Mouse (Mus musculus) embryo, embryonic 10.5 days (tissue): ENCODE measurements at regions not wholly inside any gene's neighbourhood (a gene's known extent, or its start where the extent isn't known, plus 50 kb on each side); places are given as distances from the start of the nearest gene placed in this dataset.

Source experiments
- DNase-seq: peaks from one replicate; pipeline ENCODE4 v3.0.0-alpha.2; 2015; ENCODE audit warnings: low spot score

DNA sequence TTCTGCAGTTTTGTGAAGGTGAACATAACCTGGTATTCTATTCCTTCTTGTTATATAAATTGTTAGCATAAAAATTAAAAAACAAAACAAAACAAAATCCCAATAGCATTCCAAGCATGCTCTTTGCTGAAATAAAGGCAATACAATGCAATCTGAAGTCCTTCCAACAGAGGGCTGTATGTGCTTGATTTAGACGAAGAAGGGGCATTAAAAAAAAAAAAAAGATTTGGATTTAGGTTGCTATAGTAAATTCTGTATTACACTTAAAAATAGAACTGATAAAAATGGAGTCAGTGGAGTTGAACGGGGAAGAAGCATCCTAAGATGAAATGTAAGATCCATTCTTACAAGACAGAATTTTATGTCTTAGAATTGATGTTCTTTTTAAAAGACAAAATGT, 810.6 kb upstream of the Gm5150 start:
- peak; percentile 31 for DNase-seq

DNA sequence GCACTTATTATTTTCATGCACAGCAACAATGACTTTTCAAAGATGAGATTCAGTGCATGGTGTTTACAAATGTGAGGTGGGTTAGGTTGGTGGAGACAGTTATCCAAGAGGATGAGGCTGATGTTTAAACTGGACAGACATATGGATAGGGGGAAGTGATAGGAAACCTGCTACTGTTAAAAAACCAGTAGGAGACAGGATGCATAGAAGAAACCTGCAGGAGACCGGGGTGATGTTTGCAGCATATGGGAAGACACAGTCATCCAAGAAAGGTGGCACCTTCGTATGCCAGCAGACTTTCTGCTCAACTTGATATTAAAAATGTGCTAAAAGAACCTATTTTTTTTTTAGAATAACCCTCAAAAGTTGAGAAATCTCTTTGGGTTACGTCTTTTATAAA, 809.9 kb upstream of the Gm5150 start:
- no peak for DNase-seq

- DNase-seq, result peak; percentile 27
Measured at GRCm38 (mm10) chr3:16810878-16811611, 804.8 kb upstream of the Gm5150 start.

DNA sequence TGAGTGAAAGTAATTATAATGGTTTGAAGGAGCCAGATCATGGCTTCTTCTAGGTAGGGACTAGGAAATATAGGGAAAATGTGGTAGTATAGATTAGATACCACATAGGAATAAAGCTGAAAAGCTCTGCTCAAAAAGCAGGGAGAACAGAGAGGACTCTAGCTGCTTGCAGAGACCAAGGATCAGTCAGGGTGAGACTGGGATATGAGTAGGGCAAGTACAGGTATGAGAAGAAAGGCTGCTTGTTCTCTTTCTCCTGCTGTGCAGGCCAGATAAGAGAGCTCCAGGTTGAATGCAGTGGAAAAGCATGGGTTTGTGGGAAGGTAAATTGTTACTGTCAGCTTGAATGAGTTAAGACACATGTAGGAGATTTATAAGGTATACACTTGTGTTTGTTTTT, 797.4 kb upstream of the Gm5150 start:
- DNase-seq, result no peak
